Mouse (Mus musculus): ENCODE measurements around the gene Nudt19. TPM values are rescaled to one million over a fixed set of nuclear protein-coding genes. Genes with fewer than 3 reads are reported as not detected.

Nudt19 gene
- polyA plus RNA-seq, 1 experiment from 2014 or later = 45.7 TPM

DNA sequence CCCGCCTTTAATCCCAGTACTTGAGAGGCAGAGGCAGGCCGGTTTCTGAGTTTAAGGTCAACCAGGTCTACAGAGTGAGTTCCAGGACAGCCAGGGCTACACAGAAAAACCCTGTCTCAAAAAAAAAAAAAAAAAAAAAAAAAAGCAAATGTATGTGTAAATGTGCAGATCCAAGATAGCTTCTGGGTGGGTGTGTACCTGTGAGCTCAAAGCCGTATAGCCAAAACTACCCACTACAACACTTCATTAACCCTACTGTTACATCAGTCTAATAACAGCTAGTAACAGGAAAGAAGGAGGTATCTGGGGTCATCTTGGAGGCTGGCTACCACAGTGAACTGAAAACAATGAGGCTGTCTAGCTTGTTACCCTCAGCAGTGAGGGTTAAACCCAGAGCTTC, 3.7 kb upstream of the Nudt19 start:
- 83% methylated on average over 3 of the region's 3 CpGs for WGBS
- no peak overlapping the region for H3K4me3 ChIP-seq (ENCODE audit: low read depth, low read length)
- H3K27me3 ChIP-seq (ENCODE audit: control insufficient read depth, insufficient read depth, low read length) = no peaks in the 10 kb centered on the region
- H3K27ac ChIP-seq (ENCODE audit: low read depth, low read length) = no peak overlapping the region
- H3K4me1 ChIP-seq (replicated peaks; ENCODE audit: control insufficient read depth, insufficient read depth, low read length) = 0 out of 2 replicates have a peak, but pooled peaks cover 2% of the 10 kb centered on the region
- DNase-seq (ENCODE audit: low spot score) (no peak), ATAC-seq (replicated peaks; ENCODE audit: low FRiP score) (no peak)
- no peaks in the 10 kb centered on the region for H3K9me3 ChIP-seq (ENCODE audit: control insufficient read depth, low read length)
- H3K4me2 ChIP-seq (ENCODE audit: low read depth, low read length, severe bottlenecking) = no peak overlapping the region
- H3K9ac ChIP-seq (ENCODE audit: low read length) = no peak overlapping the region
- no peaks in the 10 kb centered on the region for H3K36me3 ChIP-seq (ENCODE audit: control insufficient read depth, insufficient read depth, low read length)

DNA sequence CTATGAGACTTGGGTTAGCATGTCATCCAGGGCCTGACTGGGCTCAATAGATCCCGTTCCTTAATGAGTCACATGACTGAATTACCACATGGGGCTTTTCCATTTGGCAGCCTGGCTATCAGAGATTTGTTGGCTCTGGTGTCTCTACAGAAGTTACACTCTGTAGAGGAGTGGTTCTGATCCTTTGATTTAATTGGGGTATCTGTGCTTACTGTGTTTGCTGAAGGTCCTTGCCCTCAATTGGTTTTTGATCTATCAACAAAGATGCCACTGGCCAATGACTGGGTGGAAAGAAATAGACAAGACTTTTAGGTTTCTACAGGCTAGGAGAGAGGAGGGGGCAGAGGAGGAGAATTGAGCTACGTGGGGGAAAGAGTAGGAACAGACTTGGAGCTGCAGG, 2.6 kb upstream of the Nudt19 start:
- DNase-seq (ENCODE audit: low spot score) (no peak), ATAC-seq (replicated peaks; ENCODE audit: low FRiP score) (no peak)

DNA sequence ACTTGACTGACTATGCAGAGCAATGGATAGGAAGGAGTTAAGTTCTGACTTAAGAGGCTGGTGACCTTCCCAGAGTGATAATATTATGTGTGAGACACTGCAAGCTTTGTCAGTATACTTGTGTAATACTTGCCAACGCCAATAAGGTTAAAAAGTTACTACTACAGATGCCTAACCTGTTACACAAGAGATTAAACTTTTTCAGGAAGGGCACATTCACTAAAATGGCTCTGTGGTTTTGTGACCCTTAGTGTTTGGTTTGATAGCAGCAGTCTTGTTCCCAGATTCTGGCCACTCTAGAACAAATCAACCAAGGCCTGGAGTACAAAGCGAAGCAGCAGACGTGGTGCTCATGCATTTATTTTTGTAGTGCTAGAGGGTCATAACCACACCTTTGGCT, 1.5 kb upstream of the Nudt19 start:
- no peak for DNase-seq (ENCODE audit: low spot score)
- WGBS = 92% methylated on average over 3 of the region's 3 CpGs
- Histone ChIP-seq H3K4me2 (ENCODE audit: low read depth, low read length, severe bottlenecking) (no peak overlapping the region), H3K36me3 (ENCODE audit: control insufficient read depth, insufficient read depth, low read length) (no peaks in the 10 kb centered on the region), H3K9ac (ENCODE audit: low read length) (no peak overlapping the region), H3K4me1 (replicated peaks; ENCODE audit: control insufficient read depth, insufficient read depth, low read length) (0 out of 2 replicates have a peak, but pooled peaks cover 2% of the 10 kb centered on the region), H3K27me3 (ENCODE audit: control insufficient read depth, insufficient read depth, low read length) (no peaks in the 10 kb centered on the region), H3K27ac (ENCODE audit: low read depth, low read length) (no peak overlapping the region), H3K9me3 (ENCODE audit: control insufficient read depth, low read length) (no peaks in the 10 kb centered on the region), H3K4me3 (ENCODE audit: low read depth, low read length) (no peak overlapping the region)
- no peak for ATAC-seq (replicated peaks; ENCODE audit: low FRiP score)

More for the DNA sequence above, 2.6 kb upstream of the Nudt19 start:
- WGBS = 64% methylated on average over 2 of the region's 2 CpGs
- Histone ChIP-seq H3K4me2 (ENCODE audit: low read depth, low read length, severe bottlenecking) (no peak overlapping the region), H3K27me3 (ENCODE audit: control insufficient read depth, insufficient read depth, low read length) (no peaks in the 10 kb centered on the region), H3K9ac (ENCODE audit: low read length) (no peak overlapping the region), H3K4me1 (replicated peaks; ENCODE audit: control insufficient read depth, insufficient read depth, low read length) (0 out of 2 replicates have a peak, but pooled peaks cover 2% of the 10 kb centered on the region), H3K9me3 (ENCODE audit: control insufficient read depth, low read length) (no peaks in the 10 kb centered on the region), H3K27ac (ENCODE audit: low read depth, low read length) (no peak overlapping the region), H3K36me3 (ENCODE audit: control insufficient read depth, insufficient read depth, low read length) (no peaks in the 10 kb centered on the region), H3K4me3 (ENCODE audit: low read depth, low read length) (no peak overlapping the region)

DNA sequence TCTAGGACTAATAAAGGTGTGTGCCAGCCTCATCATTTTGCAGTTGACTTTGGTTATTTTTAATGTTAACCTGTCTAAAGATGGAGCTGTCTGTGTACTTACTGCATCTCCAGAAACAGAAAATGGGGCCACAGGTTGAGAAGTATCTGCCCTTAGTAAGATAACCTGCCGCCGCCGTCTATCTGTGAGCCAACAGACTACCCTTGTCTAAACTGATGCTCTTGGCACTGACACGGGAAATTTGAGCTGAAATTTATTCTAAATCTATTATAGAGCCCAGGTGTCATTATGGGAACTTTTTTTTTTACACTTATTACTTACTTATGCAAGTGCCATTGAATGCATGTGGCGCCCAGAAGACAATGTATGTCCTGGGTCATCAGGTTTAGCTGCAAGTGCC, 801 bp upstream of the Nudt19 start:
- no peak overlapping the region for H3K27ac ChIP-seq (ENCODE audit: low read depth, low read length)
- H3K4me2 ChIP-seq (ENCODE audit: low read depth, low read length, severe bottlenecking) = no peak overlapping the region
- ATAC-seq (replicated peaks; ENCODE audit: low FRiP score) = no peak
- 92% methylated on average over 5 of the region's 5 CpGs for WGBS
- no peaks in the 10 kb centered on the region for H3K9me3 ChIP-seq (ENCODE audit: control insufficient read depth, low read length)
- no peak for DNase-seq (ENCODE audit: low spot score)
- no peak overlapping the region for H3K9ac ChIP-seq (ENCODE audit: low read length)
- no peaks in the 10 kb centered on the region for H3K27me3 ChIP-seq (ENCODE audit: control insufficient read depth, insufficient read depth, low read length)
- H3K36me3 ChIP-seq (ENCODE audit: control insufficient read depth, insufficient read depth, low read length) = no peaks in the 10 kb centered on the region
- H3K4me3 ChIP-seq (ENCODE audit: low read depth, low read length) = no peak overlapping the region
- 0 out of 2 replicates have a peak, but pooled peaks cover 2% of the 10 kb centered on the region for H3K4me1 ChIP-seq (replicated peaks; ENCODE audit: control insufficient read depth, insufficient read depth, low read length)

DNA sequence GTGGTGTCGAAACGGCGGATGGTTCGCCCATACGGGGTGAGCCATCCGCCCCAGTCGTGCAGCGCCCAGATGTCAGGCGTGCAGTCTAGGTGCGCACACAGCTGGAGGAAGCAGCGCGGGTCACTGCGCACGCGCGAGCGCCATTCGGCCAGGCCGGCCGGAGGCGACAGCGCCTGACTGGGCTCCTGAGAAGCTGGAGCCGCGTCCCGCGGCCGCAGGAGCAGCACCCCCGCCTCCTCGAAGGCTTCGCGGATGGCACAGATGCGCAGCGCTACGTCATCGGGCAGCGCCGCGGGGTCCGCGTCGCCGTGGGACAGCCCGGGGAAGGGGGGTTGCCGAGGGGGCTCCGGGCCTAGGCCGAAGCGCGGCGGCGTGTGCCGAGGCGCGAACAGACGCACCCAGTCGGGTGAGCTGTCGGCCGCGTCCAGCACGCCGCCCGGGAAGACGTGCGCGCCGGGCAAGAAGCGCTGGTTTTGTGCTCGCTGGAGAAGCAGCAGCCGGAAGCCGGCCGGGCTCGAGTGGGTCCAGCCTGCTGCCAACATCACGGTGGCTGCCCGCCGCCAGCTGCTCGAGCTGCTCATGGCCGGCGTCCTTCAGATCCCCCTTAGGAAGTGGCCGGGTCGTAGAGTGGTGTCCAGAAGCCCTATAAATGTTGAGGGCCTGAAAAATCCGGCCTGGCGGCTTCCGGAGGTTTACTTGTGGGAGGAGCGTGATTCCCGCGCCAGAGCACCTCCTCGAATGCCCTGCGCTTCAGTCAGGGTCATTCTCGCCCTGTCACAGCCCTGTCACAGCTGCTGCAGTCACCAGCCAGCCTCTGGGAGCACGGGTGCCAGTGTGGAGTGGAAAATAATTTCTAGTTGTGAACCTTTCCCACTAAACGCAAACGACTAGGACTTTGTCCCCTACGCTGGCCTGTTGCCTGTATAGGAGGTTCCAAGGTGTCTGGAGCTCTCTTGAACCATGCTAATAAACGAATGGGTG, 590 bp downstream of the Nudt19 start:
- Histone ChIP-seq H3K27me3 (ENCODE audit: control insufficient read depth, insufficient read depth, low read length) (no peaks in the 10 kb centered on the region), H3K4me3 (ENCODE audit: low read depth, low read length) (peak overlapping the region; percentile 76), H3K4me1 (replicated peaks; ENCODE audit: control insufficient read depth, insufficient read depth, low read length) (0 out of 2 replicates have a peak, but pooled peaks cover 2% of the 10 kb centered on the region), H3K27ac (ENCODE audit: low read depth, low read length) (peak overlapping the region; percentile 93), H3K36me3 (ENCODE audit: control insufficient read depth, insufficient read depth, low read length) (no peaks in the 10 kb centered on the region), H3K4me2 (ENCODE audit: low read depth, low read length, severe bottlenecking) (peak overlapping the region; percentile 92), H3K9ac (ENCODE audit: low read length) (peak overlapping the region; percentile 95), H3K9me3 (ENCODE audit: control insufficient read depth, low read length) (no peaks in the 10 kb centered on the region)
- DNase-seq (ENCODE audit: low spot score) (peak; percentile 95), ATAC-seq (replicated peaks; ENCODE audit: low FRiP score) (peak; percentile 94)
- WGBS = under 1% methylated on average over 91 of the region's 93 CpGs

DNA sequence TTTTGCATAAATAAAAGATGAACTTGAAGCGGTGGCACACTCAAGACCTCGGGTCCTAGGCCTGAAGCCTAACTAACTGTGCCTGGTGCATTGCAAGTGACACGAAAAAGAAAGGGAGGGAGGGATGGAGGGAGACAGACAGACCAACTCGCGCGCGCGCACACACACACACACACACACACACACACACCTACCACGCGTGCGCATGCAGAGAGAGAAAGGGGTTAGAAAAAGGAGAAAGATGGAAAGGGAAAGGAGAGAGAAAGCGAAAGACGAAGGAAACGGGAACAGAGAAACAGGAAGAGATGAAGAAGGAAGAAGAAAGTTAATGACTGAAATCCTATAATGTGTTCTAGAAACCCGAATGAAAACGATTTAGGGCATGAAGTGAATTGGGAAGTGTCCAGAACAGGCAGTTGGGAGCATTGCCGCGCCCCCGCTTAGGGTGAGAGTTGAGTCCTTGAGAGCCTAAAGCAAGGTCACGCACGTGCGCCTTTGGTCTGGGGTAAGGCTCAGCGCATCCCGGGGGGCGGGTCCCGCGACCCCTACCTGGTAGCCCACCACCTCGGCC, 1.4 kb downstream of the Nudt19 start:
- no peaks in the 10 kb centered on the region for H3K27me3 ChIP-seq (ENCODE audit: control insufficient read depth, insufficient read depth, low read length)
- peak overlapping the region; percentile 95 for H3K9ac ChIP-seq (ENCODE audit: low read length)
- DNase-seq (ENCODE audit: low spot score) (peak; percentile 65), ATAC-seq (replicated peaks; ENCODE audit: low FRiP score) (no peak; the same call in 1 of the 2 replicates)
- WGBS = 3% methylated on average over 27 of the region's 28 CpGs
- 0 out of 2 replicates have a peak, but pooled peaks cover 2% of the 10 kb centered on the region for H3K4me1 ChIP-seq (replicated peaks; ENCODE audit: control insufficient read depth, insufficient read depth, low read length)
- H3K4me2 ChIP-seq (ENCODE audit: low read depth, low read length, severe bottlenecking) = peak overlapping the region; percentile 92
- H3K9me3 ChIP-seq (ENCODE audit: control insufficient read depth, low read length) = no peaks in the 10 kb centered on the region
- peaks cover 3% of the 10 kb centered on the region; the same call in 1 of the 2 replicates for H3K36me3 ChIP-seq (ENCODE audit: control insufficient read depth, insufficient read depth, low read length)
- peak overlapping the region; percentile 93 for H3K27ac ChIP-seq (ENCODE audit: low read depth, low read length)
- peak overlapping the region; percentile 76 for H3K4me3 ChIP-seq (ENCODE audit: low read depth, low read length)

DNA sequence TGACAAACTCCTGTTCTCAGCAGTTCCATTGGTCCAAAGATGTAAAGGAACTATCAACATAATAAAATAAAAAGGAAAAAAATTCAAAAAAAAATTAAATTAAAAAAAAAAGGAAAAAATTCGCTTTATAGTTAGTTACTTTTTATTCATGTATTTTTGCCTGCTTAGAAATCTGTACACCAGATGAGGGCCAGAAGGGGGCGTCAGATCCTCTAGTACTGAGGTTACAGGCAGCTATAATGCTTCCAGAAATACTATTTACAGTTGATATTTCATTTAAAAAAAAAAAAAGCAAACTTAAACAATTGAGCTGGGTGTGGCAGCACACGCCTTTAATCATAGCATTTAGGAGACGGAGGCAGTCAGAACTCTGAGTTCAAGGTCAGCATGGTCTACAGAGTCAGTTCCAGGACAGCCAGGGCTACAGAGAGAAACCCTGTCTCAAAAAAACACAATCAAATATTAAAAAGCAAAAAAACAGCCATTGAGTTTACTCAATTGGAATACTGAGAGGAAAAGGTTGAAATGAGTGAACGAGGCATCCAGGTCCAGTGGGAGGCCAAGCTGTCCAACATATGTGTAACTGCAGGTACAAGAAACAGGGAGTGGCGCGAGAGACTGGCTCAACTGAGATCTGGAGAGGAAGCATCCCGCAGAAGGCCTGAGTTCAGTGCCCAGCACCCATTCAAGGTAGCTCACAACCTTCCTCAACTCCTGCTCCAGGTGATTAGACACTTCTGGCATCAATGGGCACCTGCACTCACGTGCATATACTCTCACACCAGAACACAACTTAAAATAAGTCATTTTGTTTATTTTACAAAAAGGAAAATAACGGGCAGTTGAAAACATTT, 2.1 kb downstream of the Nudt19 start:
- no peak overlapping the region; the same call in 1 of the 2 replicates for H3K4me3 ChIP-seq (ENCODE audit: low read depth, low read length)
- 0 out of 2 replicates have a peak, but pooled peaks cover 2% of the 10 kb centered on the region for H3K4me1 ChIP-seq (replicated peaks; ENCODE audit: control insufficient read depth, insufficient read depth, low read length)
- H3K36me3 ChIP-seq (ENCODE audit: control insufficient read depth, insufficient read depth, low read length) = peaks cover 3% of the 10 kb centered on the region; the same call in 1 of the 2 replicates
- H3K9ac ChIP-seq (ENCODE audit: low read length) = no peak overlapping the region
- 64% methylated on average over 10 of the region's 10 CpGs for WGBS
- H3K9me3 ChIP-seq (ENCODE audit: control insufficient read depth, low read length) = no peaks in the 10 kb centered on the region
- DNase-seq (ENCODE audit: low spot score) = no peak
- peak overlapping the region; percentile 92; the same call in 1 of the 2 replicates for H3K4me2 ChIP-seq (ENCODE audit: low read depth, low read length, severe bottlenecking)
- no peak for ATAC-seq (replicated peaks; ENCODE audit: low FRiP score)
- H3K27me3 ChIP-seq (ENCODE audit: control insufficient read depth, insufficient read depth, low read length) = no peaks in the 10 kb centered on the region
- H3K27ac ChIP-seq (ENCODE audit: low read depth, low read length) = no peak overlapping the region

DNA sequence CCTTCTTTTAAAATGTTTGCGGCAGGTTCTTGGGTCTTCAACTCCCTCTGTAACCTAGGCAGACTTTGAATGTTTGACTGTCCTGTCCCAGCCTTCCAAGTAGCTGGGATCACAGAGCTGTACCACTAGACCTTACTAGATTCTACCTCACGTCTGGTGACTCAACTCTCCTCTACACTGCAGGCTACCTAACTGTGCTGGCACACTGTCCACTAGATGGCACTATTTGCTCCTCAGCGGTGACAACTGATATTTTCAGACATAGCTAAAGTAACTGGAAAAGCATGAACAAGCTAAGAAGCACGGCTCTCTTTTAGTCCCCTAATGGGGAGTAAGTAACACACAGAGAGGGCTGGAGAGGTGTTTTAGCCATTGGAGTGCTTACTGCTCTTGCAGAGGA, 10.2 kb downstream of the Nudt19 start:
- Histone ChIP-seq H3K27ac (ENCODE audit: low read depth, low read length) (no peak overlapping the region), H3K9me3 (ENCODE audit: control insufficient read depth, low read length) (no peaks in the 10 kb centered on the region), H3K9ac (ENCODE audit: low read length) (no peak overlapping the region), H3K4me2 (ENCODE audit: low read depth, low read length, severe bottlenecking) (no peak overlapping the region), H3K4me3 (ENCODE audit: low read depth, low read length) (no peak overlapping the region), H3K27me3 (ENCODE audit: control insufficient read depth, insufficient read depth, low read length) (no peaks in the 10 kb centered on the region), H3K36me3 (ENCODE audit: control insufficient read depth, insufficient read depth, low read length) (peaks cover 3% of the 10 kb centered on the region; the same call in 1 of the 2 replicates), H3K4me1 (replicated peaks; ENCODE audit: control insufficient read depth, insufficient read depth, low read length) (no peaks in the 10 kb centered on the region)
- 35% methylated on average over 4 of the region's 4 CpGs for WGBS
- DNase-seq (ENCODE audit: low spot score) (peak; percentile 70), ATAC-seq (replicated peaks; ENCODE audit: low FRiP score) (no peak)
